Mouse (Mus musculus) CH12.LX (cell line): ENCODE data around the gene Stx5a. TPM values are rescaled to one million over a fixed set of nuclear protein-coding genes. Genes with fewer than 3 reads are reported as not detected.

ENCODE experiments used
- DNase-seq: peaks from one replicate; pipeline ENCODE4 v3.0.0-alpha.2; 2013; ENCODE audit errors: extremely low read depth
- H3K27ac ChIP-seq: 2 replicates; pipeline ENCODE4 v1.5.1; 2012; ENCODE audit warnings: low read depth, mild to moderate bottlenecking, control low read depth, moderate library complexity; ENCODE audit not compliant: insufficient read depth
- H3K27me3 ChIP-seq: replicated peaks from 2 replicates; pipeline ENCODE3; 2012; ENCODE audit warnings: inconsistent platforms
- H3K36me3 ChIP-seq, 2 experiments: replicated peaks in 1 of 2; 2 replicates each; pipeline versions ENCODE3 to v1.6.1; 2012; ENCODE audit warnings: inconsistent platforms in 1 of 2, low read length in 1 of 2, mild to moderate bottlenecking in 1 of 2, mixed read lengths in 1 of 2, moderate library complexity in 1 of 2; ENCODE audit not compliant: control insufficient read depth in 1 of 2, insufficient read depth in 1 of 2
- H3K4me1 ChIP-seq, 2 experiments: 2 replicates each; pipeline ENCODE4 v1.6.1; 2012; ENCODE audit warnings: inconsistent platforms in 1 of 2, moderate library complexity in 1 of 2; ENCODE audit not compliant: insufficient read depth in 2 of 2, control insufficient read depth in 1 of 2
- H3K4me2 ChIP-seq: 2 replicates; pipeline ENCODE4 v1.6.1; 2012; ENCODE audit warnings: low read depth, mild to moderate bottlenecking, control low read depth; ENCODE audit not compliant: poor library complexity, insufficient read depth, severe bottlenecking
- H3K4me3 ChIP-seq, 3 experiments: fragments of 150-350 bp in 1 of 3; sonication (generic) in 1 of 3; replicated peaks in 1 of 3; 2 replicates each; pipeline versions ENCODE3 to v1.5.1; 2011 to 2012; ENCODE audit warnings: low read depth in 2 of 3, low read length in 2 of 3, mild to moderate bottlenecking in 2 of 3, moderate library complexity in 2 of 3, control low read depth in 1 of 3, improper control_type of control experiment in 1 of 3, inconsistent platforms in 1 of 3, mixed read lengths in 1 of 3; ENCODE audit not compliant: poor library complexity in 1 of 3
- H3K79me2 ChIP-seq: replicated peaks from 2 replicates; pipeline ENCODE4 v1.6.1; 2012; ENCODE audit warnings: mild to moderate bottlenecking, moderate library complexity; ENCODE audit not compliant: control insufficient read depth, poor library complexity, insufficient read depth, severe bottlenecking; ENCODE audit errors: extremely low read depth
- H3K9ac ChIP-seq: 2 replicates; pipeline ENCODE4 v1.6.1; 2012; ENCODE audit warnings: low read depth, mild to moderate bottlenecking, control low read depth, moderate library complexity; ENCODE audit not compliant: insufficient read depth
- H3K9me3 ChIP-seq: replicated peaks from 2 replicates; pipeline ENCODE3; 2012; ENCODE audit warnings: low read length, inconsistent platforms, mixed read lengths
- BHLHE40 ChIP-seq: IDR thresholded peaks from 2 replicates; pipeline ENCODE4 v1.6.1; 2011; ENCODE audit warnings: mild to moderate bottlenecking, low read depth, low read length, improper control_type of control experiment
- CHD1 ChIP-seq: IDR thresholded peaks from 2 replicates; pipeline ENCODE4 v1.6.1; 2012; ENCODE audit warnings: low read depth, low read length, improper control_type of control experiment, inconsistent platforms
- CHD2 ChIP-seq: IDR thresholded peaks from 2 replicates; pipeline ENCODE4 v1.6.1; 2011; ENCODE audit warnings: low read length, improper control_type of control experiment
- CTCF ChIP-seq, 2 experiments: IDR thresholded peaks in 1 of 2; conservative IDR thresholded peaks in 1 of 2; 2 replicates each; pipeline ENCODE4 v1.5.1; 2011 to 2012; ENCODE audit warnings: low read depth in 2 of 2, low read length in 2 of 2, improper control_type of control experiment in 1 of 2, inconsistent platforms in 1 of 2, mild to moderate bottlenecking in 1 of 2, moderate library complexity in 1 of 2
- E2F4 ChIP-seq: IDR thresholded peaks from 2 replicates; pipeline ENCODE4 v1.6.1; 2011; ENCODE audit warnings: low read depth, low read length, improper control_type of control experiment; ENCODE audit not compliant: insufficient replicate concordance
- ETS1 ChIP-seq: conservative IDR thresholded peaks from 2 replicates; pipeline ENCODE4 v1.6.1; 2012; ENCODE audit warnings: low read depth, mild to moderate bottlenecking, inconsistent platforms, low read length, improper control_type of control experiment, moderate library complexity
- JUN ChIP-seq: IDR thresholded peaks from 2 replicates; pipeline ENCODE4 v1.6.1; 2011; ENCODE audit warnings: low read depth, mild to moderate bottlenecking, low read length, improper control_type of control experiment, moderate library complexity; ENCODE audit not compliant: insufficient read depth
- MEF2A ChIP-seq: IDR thresholded peaks from 2 replicates; pipeline ENCODE4 v1.6.1; 2014; ENCODE audit warnings: low read depth, mild to moderate bottlenecking, inconsistent platforms, low read length, improper control_type of control experiment, borderline replicate concordance
- MXI1 ChIP-seq: IDR thresholded peaks from 2 replicates; pipeline ENCODE4 v1.6.1; 2011; ENCODE audit warnings: mild to moderate bottlenecking, low read depth, low read length, improper control_type of control experiment
- MYC ChIP-seq: IDR thresholded peaks from 2 replicates; pipeline ENCODE4 v1.6.1; 2011; ENCODE audit warnings: low read depth, mild to moderate bottlenecking, improper control_type of control experiment, low read length
- NRF1 ChIP-seq: IDR thresholded peaks from 2 replicates; pipeline ENCODE4 v1.6.1; 2014; ENCODE audit warnings: low read depth, mild to moderate bottlenecking, inconsistent platforms, low read length, improper control_type of control experiment, moderate library complexity
- SIN3A ChIP-seq: IDR thresholded peaks from 2 replicates; pipeline ENCODE4 v1.6.1; 2012; ENCODE audit warnings: low read length, improper control_type of control experiment, inconsistent platforms
- TCF12 ChIP-seq: IDR thresholded peaks from 2 replicates; pipeline ENCODE4 v1.6.1; 2014; ENCODE audit warnings: low read depth, mild to moderate bottlenecking, inconsistent platforms, low read length, improper control_type of control experiment
- UBTF ChIP-seq: IDR thresholded peaks from 2 replicates; pipeline ENCODE4 v1.6.1; 2012; ENCODE audit warnings: low read depth, mild to moderate bottlenecking, inconsistent platforms, low read length, improper control_type of control experiment, moderate library complexity
- USF2 ChIP-seq: conservative IDR thresholded peaks from 2 replicates; pipeline ENCODE4 v1.6.1; 2011; ENCODE audit warnings: low read depth, low read length, improper control_type of control experiment
- ZC3H11A ChIP-seq: IDR thresholded peaks from 2 replicates; pipeline ENCODE4 v1.6.1; 2012; ENCODE audit warnings: low read depth, mild to moderate bottlenecking, inconsistent platforms, low read length, improper control_type of control experiment
- ZMIZ1 ChIP-seq: IDR thresholded peaks from 2 replicates; pipeline ENCODE4 v1.6.1; 2012; ENCODE audit warnings: low read depth, mild to moderate bottlenecking, inconsistent platforms, low read length, improper control_type of control experiment
- dilution Hi-C: fragments of 300-500 bp; cut with MboI; formaldehyde crosslinking; loops from 2 replicates; pipeline ENCODE4 v1.14.3; 2020; ENCODE audit warnings: low sequenced_read_pairs; ENCODE audit not compliant: extremely low pct_unique_long_range_greater_than_20kb, extremely low pct_ligation_motif_present
- in situ Hi-C: fragments of 300-500 bp; cut with MboI; formaldehyde crosslinking; loops from 3 replicates; pipeline ENCODE4 v1.14.3; 2019; ENCODE audit warnings: low sequenced_read_pairs, low pct_ligation_motif_present, low pct_unique_long_range_greater_than_20kb, mixed read lengths
- polyA plus RNA-seq: library from polyadenylated mRNA; unstranded; fragments of >175 nt; gene quantifications from 2 replicates; pipeline ENCODE4 v1.2.1, GENCODE M21; 2012; ENCODE audit warnings: low read depth; ENCODE audit not compliant: insufficient read length
- total RNA-seq, 2 experiments: library from RNA; depleted of rRNA; stranded (reverse); fragments of 300-350 nt in 1 of 2; fragments of >200 nt in 1 of 2; gene quantifications; 2 replicates each; pipeline ENCODE4 v1.2.3; 2012 to 2014

Stx5a gene
- total and polyA plus RNA-seq, 3 experiments: 35.2 to 49.1 (median 48.1) TPM

- TF ChIP-seq CHD1: peak; percentile 35; the same call in 1 of the 2 replicates
- TF ChIP-seq ZMIZ1: peak; percentile 95
- peak; percentile 77; the same call in 1 of the 2 replicates for TF ChIP-seq MXI1
- 0 out of 4 replicates have a peak, but pooled peaks of 1 of the 2 experiments have one; percentile 10 for TF ChIP-seq CTCF (conservative IDR thresholded peaks at IDR 0.05 in 1 of 2, IDR thresholded peaks at IDR 0.05 in 1 of 2; ENCODE audit: low read depth in 2 of 2, low read length in 2 of 2)
- peak; percentile 95 for TF ChIP-seq TCF12
- TF ChIP-seq USF2: no peak
- TF ChIP-seq UBTF: 0 out of 2 replicates have a peak, but pooled peaks have one; percentile 44
- TF ChIP-seq MEF2A: peak; percentile 6; the same call in 1 of the 2 replicates
- no peak for TF ChIP-seq CHD2
- no peak for TF ChIP-seq ZC3H11A
Observed at GRCm38 (mm10) chr19:8774086-8774835, 33.0 kb downstream of the Stx5a start, which contains the start of gene Tmem179b (continued).

GRCm38 (mm10) chr19:8774951-8775421, 33.8 kb downstream of the Stx5a start:
- dilution Hi-C loops: no loop called here
- H3K36me3 ChIP-seq: peaks cover 19 to 49% of the 10 kb centered on the region in 2 experiments
- in situ Hi-C loops: no loop called here

More at GRCm38 (mm10) chr19:8774951-8775421, 33.8 kb downstream of the Stx5a start:
- H3K4me1 ChIP-seq: peaks cover 11 to 40% of the 10 kb centered on the region in 2 experiments
- peak overlapping the region; percentile 80 for H3K27ac ChIP-seq
- peaks cover 35% of the 10 kb centered on the region for H3K79me2 ChIP-seq
- H3K4me2 ChIP-seq: peak overlapping the region; percentile 87
- H3K4me3 ChIP-seq: peak overlapping the region; percentile 55 to 93 (median 88)
- H3K9me3 ChIP-seq: no peaks in the 10 kb centered on the region
- no peak for DNase-seq
- TF ChIP-seq E2F4 (no peak), ZC3H11A (no peak), ZMIZ1 (no peak), NRF1 (no peak), MXI1 (no peak), CTCF (conservative IDR thresholded peaks at IDR 0.05 in 1 of 2, IDR thresholded peaks at IDR 0.05 in 1 of 2; ENCODE audit: low read depth in 2 of 2, low read length in 2 of 2) (no peak), BHLHE40 (no peak), ETS1 (no peak), JUN (no peak), SIN3A (no peak), MYC (no peak)
- H3K9ac ChIP-seq: peak overlapping the region; percentile 95
- no peaks in the 10 kb centered on the region for H3K27me3 ChIP-seq
